In the genomic region with DNA sequence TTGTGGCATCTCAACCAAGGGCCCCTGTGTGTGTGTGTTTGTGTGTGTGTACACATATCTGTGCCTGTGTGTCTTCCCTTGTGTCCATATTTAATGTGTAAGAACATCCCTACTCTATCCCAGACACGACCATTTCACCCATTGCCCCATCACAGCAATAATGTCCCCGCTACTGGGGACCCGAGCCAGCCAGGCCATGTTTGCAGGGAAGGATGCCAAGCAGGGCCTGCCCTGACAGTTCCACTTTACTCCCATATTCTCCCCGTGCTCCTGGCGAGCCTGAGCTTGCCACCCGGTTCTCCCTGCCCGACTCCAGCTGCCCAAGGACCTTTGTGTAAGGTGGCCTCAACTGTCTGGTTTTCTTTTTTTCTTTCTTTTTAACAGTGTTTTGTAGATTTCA, we compare ENCODE assay signal across 9 mouse cellular contexts. TPM values are rescaled to one million over a fixed set of nuclear protein-coding genes. Genes with fewer than 3 reads are reported as not detected.
DNase-seq lines count a peak whose midpoint lies in the region; ATAC-seq and TF ChIP-seq lines count a peak whose summit lies in the region.
"Had no signal": no experiment of that assay in that cellular context is flagged by ENCODE, and none has a peak within 500 bp of the region (broad histone marks: within the 10 kb centered on the region; RNA-seq: fewer than 3 reads in every experiment).

No protein-coding gene starts in this region.

- no peak for ATAC-seq in kidney, embryonic 14.5 days (ENCODE audit: low FRiP score, low TSS enrichment)
- ATAC-seq in embryonic facial prominence, embryonic 11.5 days (replicated peaks; ENCODE audit: insufficient number of reproducible peaks, low FRiP score, low TSS enrichment, low read depth), result no peak
- ATAC-seq in forebrain, embryonic 16.5 days, result no peak
- no peak for ATAC-seq in frontal cortex, adult (ENCODE audit: low TSS enrichment)

- H3K4me3 ChIP-seq in kidney, adult 2 months (ENCODE audit: insufficient read depth, low read depth, low read length), result no peak overlapping the region
- H3K4me3 ChIP-seq in kidney, embryonic 14.5 days (ENCODE audit: low read length), result no peak overlapping the region
- no peak overlapping the region for H3K4me3 ChIP-seq in embryonic facial prominence, embryonic 11.5 days (ENCODE audit: low read depth, low read length)
- no peak overlapping the region for H3K4me3 ChIP-seq in forebrain, embryonic 16.5 days (replicated peaks; ENCODE audit: low read length)
- H3K4me3 ChIP-seq: heart, embryonic 12.5 days had no signal

- no peaks in the 10 kb centered on the region for H3K9me3 ChIP-seq in kidney, embryonic 14.5 days (ENCODE audit: control insufficient read depth, low read length)
- H3K9me3 ChIP-seq in embryonic facial prominence, embryonic 11.5 days (replicated peaks; ENCODE audit: control insufficient read depth, low read length), result no peaks in the 10 kb centered on the region
- no peaks in the 10 kb centered on the region for H3K9me3 ChIP-seq in forebrain, embryonic 16.5 days (ENCODE audit: control insufficient read depth, low read length)
- H3K9me3 ChIP-seq: heart, embryonic 12.5 days had no signal

- 61% methylated on average over 7 of the region's 7 CpGs for WGBS in kidney, adult 2 months
- 80% methylated on average over 7 of the region's 7 CpGs for WGBS in kidney, embryonic 14.5 days
- 74% methylated on average over 7 of the region's 7 CpGs for WGBS in embryonic facial prominence, embryonic 11.5 days
- WGBS in forebrain, embryonic 16.5 days, result 61% methylated on average over 7 of the region's 7 CpGs

- no peak overlapping the region for H3K4me2 ChIP-seq in kidney, embryonic 14.5 days (replicated peaks; ENCODE audit: low read depth, low read length)
- no peak overlapping the region for H3K4me2 ChIP-seq in embryonic facial prominence, embryonic 11.5 days (ENCODE audit: low read depth, low read length)
- H3K4me2 ChIP-seq in forebrain, embryonic 16.5 days (ENCODE audit: low read length), result no peak overlapping the region
- H3K4me2 ChIP-seq: heart, embryonic 12.5 days had no signal

- H3K9ac ChIP-seq in kidney, embryonic 14.5 days (ENCODE audit: low read depth, low read length), result no peak overlapping the region
- no peak overlapping the region; the same call in 1 of the 2 replicates for H3K9ac ChIP-seq in embryonic facial prominence, embryonic 11.5 days (replicated peaks; ENCODE audit: low read length)
- peak overlapping the region; percentile 15; the same call in 1 of the 2 replicates for H3K9ac ChIP-seq in forebrain, embryonic 16.5 days (replicated peaks; ENCODE audit: low read depth, low read length)
- H3K9ac ChIP-seq: heart, embryonic 12.5 days had no signal

- no peak for TF ChIP-seq POLR2A in kidney, adult 2 months (IDR thresholded peaks at IDR 0.05; ENCODE audit: low read depth, low read length)

- H3K27ac ChIP-seq in kidney, adult 2 months (ENCODE audit: insufficient read depth, low read depth, low read length), result no peak overlapping the region
- no peak overlapping the region for H3K27ac ChIP-seq in kidney, embryonic 14.5 days (ENCODE audit: low read depth, low read length)
- peak overlapping the region; percentile 72 for H3K27ac ChIP-seq in embryonic facial prominence, embryonic 11.5 days (replicated peaks; ENCODE audit: low read depth, low read length)
- H3K27ac ChIP-seq in forebrain, embryonic 16.5 days (ENCODE audit: low read length), result no peak overlapping the region

- no peak for TF ChIP-seq CTCF in kidney, adult 2 months (conservative IDR thresholded peaks at IDR 0.05; ENCODE audit: insufficient read depth, insufficient read length, low read depth, low read length)

- no peaks in the 10 kb centered on the region for H3K36me3 ChIP-seq in kidney, adult 2 months (ENCODE audit: control insufficient read depth, insufficient read depth, low read length)
- peaks cover 45% of the 10 kb centered on the region for H3K36me3 ChIP-seq in kidney, embryonic 14.5 days (ENCODE audit: control insufficient read depth, insufficient read depth, low read length)
- peaks cover 11% of the 10 kb centered on the region for H3K36me3 ChIP-seq in embryonic facial prominence, embryonic 11.5 days (replicated peaks; ENCODE audit: control insufficient read depth, insufficient read depth, low read depth, low read length)
- H3K36me3 ChIP-seq in forebrain, embryonic 16.5 days (ENCODE audit: control insufficient read depth, insufficient read depth), result peaks cover 20% of the 10 kb centered on the region

- DNase-seq in kidney, adult 2 months, result peak; percentile 13
- DNase-seq in embryonic facial prominence, embryonic 11.5 days (ENCODE audit: low spot score), result no peak
- DNase-seq in lung, postnatal 14 days, result peak; percentile 56
- DNase-seq in MN1 (ENCODE audit: low spot score), result no peak
- no peak for DNase-seq in thymus, postnatal 14 days

- no peaks in the 10 kb centered on the region for H3K27me3 ChIP-seq in kidney, adult 2 months (replicated peaks; ENCODE audit: control insufficient read depth, insufficient read depth, low read length)
- no peaks in the 10 kb centered on the region for H3K27me3 ChIP-seq in kidney, embryonic 14.5 days (ENCODE audit: control insufficient read depth, insufficient read depth, low read length)
- no peaks in the 10 kb centered on the region for H3K27me3 ChIP-seq in embryonic facial prominence, embryonic 11.5 days (ENCODE audit: control insufficient read depth, insufficient read depth, low read length)
- no peaks in the 10 kb centered on the region for H3K27me3 ChIP-seq in forebrain, embryonic 16.5 days (replicated peaks; ENCODE audit: control insufficient read depth, insufficient read depth, low read length)
- H3K27me3 ChIP-seq: heart, embryonic 12.5 days had no signal

- no peaks in the 10 kb centered on the region for H3K4me1 ChIP-seq in kidney, adult 2 months (ENCODE audit: control insufficient read depth, insufficient read depth, low read length)
- H3K4me1 ChIP-seq in kidney, embryonic 14.5 days (ENCODE audit: control insufficient read depth, insufficient read depth, low read length), result peaks cover 27% of the 10 kb centered on the region
- H3K4me1 ChIP-seq in embryonic facial prominence, embryonic 11.5 days (ENCODE audit: control insufficient read depth, insufficient read depth, low read length), result peaks cover 34% of the 10 kb centered on the region
- peaks cover 39% of the 10 kb centered on the region for H3K4me1 ChIP-seq in forebrain, embryonic 16.5 days (replicated peaks; ENCODE audit: control insufficient read depth, insufficient read depth, low read length)

RNA-seq across cellular contexts. Expression of a gene that starts 53.0 kb away (rescaled TPM):
- 31.8 and 33.9 TPM in 2 replicates for polyA plus RNA-seq in kidney, adult 2 months (2012; rRNA removed)
- polyA plus RNA-seq in kidney, embryonic 14.5 days (2014; fragmentation: Nextera tagmentation; extraction: Ambion mirVana), result 13.5 and 17.5 TPM in 2 replicates
- polyA plus RNA-seq in embryonic facial prominence, embryonic 11.5 days (2014; fragmentation: Nextera tagmentation; extraction: Ambion mirVana), result 13.9 and 16.4 TPM in 2 replicates
- polyA plus RNA-seq in forebrain, embryonic 16.5 days (2015; fragmentation: Nextera tagmentation; extraction: Ambion mirVana), result 32.2 and 36.6 TPM in 2 replicates

Comparison
In these comparisons a context has a peak if more than half of its experiments do, and no peak if none do; other contexts are left out.
1. DNase-seq: peak in kidney, adult 2 months (single experiment) and lung, postnatal 14 days (single experiment); none in embryonic facial prominence, embryonic 11.5 days (single experiment), MN1 (single experiment) and thymus, postnatal 14 days (single experiment).